37 mouse cellular contexts compared by ENCODE assay signal in the genomic region with DNA sequence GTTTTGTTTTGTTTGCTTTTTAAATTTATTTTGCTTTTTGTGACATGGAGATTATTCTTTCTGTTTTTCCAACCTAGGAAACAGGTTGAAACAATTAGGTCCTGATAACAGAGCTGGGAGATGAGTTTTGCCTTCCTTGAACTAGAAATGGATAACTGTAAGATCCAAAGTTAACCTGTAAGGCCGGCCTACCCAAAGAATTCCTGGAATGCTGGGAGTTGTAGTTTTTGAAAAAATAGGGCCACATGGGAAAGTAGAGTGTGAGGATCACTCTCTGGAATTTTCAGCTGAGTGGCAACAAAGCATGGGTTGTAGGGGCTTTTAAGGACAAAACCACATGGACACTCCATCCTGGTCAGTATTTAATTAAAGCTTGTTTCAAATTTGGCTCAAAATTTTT. TPM values are rescaled to one million over a fixed set of nuclear protein-coding genes. Genes with fewer than 3 reads are reported as not detected.
A peak's percentile ranks its signal among the peaks of the same experiment; 100 is the strongest.
DNase-seq lines count a peak whose midpoint lies in the region; ATAC-seq and TF ChIP-seq lines count a peak whose summit lies in the region.
"Had no signal": no experiment of that assay in that cellular context is flagged by ENCODE, and none has a peak within 500 bp of the region (broad histone marks: within the 10 kb centered on the region; RNA-seq: fewer than 3 reads in every experiment).

No protein-coding gene starts in this region.

- no peak for TF ChIP-seq EP300 in CH12.LX (IDR thresholded peaks at IDR 0.05; ENCODE audit: low read length)

- no peaks in the 10 kb centered on the region for H3K27me3 ChIP-seq in embryonic facial prominence, embryonic 11.5 days (ENCODE audit: control insufficient read depth, insufficient read depth, low read length)
- H3K27me3 ChIP-seq in embryonic facial prominence, embryonic 10.5 days (replicated peaks; ENCODE audit: low read depth, poor library complexity, severe bottlenecking), result no peaks in the 10 kb centered on the region
- H3K27me3 ChIP-seq in CH12.LX (replicated peaks), result no peaks in the 10 kb centered on the region
- H3K27me3 ChIP-seq: forebrain, embryonic 13.5 days; hindbrain, embryonic 12.5 days; hindbrain, embryonic 15.5 days had no signal

- no peak overlapping the region for H3K4me2 ChIP-seq in embryonic facial prominence, embryonic 11.5 days (ENCODE audit: low read depth, low read length)
- H3K4me2 ChIP-seq in CH12.LX (ENCODE audit: insufficient read depth, low read depth, poor library complexity, severe bottlenecking), result no peak overlapping the region
- H3K4me2 ChIP-seq: forebrain, embryonic 13.5 days; heart, embryonic 11.5 days; hindbrain, embryonic 12.5 days; hindbrain, embryonic 15.5 days had no signal

- TF ChIP-seq POLR2A in CH12.LX (IDR thresholded peaks at IDR 0.05; ENCODE audit: low read depth, low read length), result no peak

- H3K4me1 ChIP-seq in embryonic facial prominence, embryonic 11.5 days (ENCODE audit: control insufficient read depth, insufficient read depth, low read length), result no peaks in the 10 kb centered on the region
- peaks cover 12% of the 10 kb centered on the region for H3K4me1 ChIP-seq in embryonic facial prominence, embryonic 10.5 days
- H3K4me1 ChIP-seq in CH12.LX (ENCODE audit: control insufficient read depth in 1 of 2, insufficient read depth in 2 of 2), result peaks cover 0 to 15% of the 10 kb centered on the region in 2 experiments; a peak in 1 of 4 replicates

- H3K4me3 ChIP-seq in embryonic facial prominence, embryonic 11.5 days (ENCODE audit: low read depth, low read length), result no peak overlapping the region
- H3K4me3 ChIP-seq in embryonic facial prominence, embryonic 10.5 days, result no peak overlapping the region
- no peak overlapping the region for H3K4me3 ChIP-seq in CH12.LX (replicated peaks in 1 of 3; ENCODE audit: low read depth in 2 of 3, low read length in 2 of 3, poor library complexity in 1 of 3)
- H3K4me3 ChIP-seq: forebrain, embryonic 10.5 days; forebrain, embryonic 13.5 days; gastrocnemius, adult 2 months; hindbrain, embryonic 12.5 days; hindbrain, embryonic 15.5 days had no signal

- H3K9ac ChIP-seq in embryonic facial prominence, embryonic 11.5 days (replicated peaks; ENCODE audit: low read length), result no peak overlapping the region
- H3K9ac ChIP-seq in CH12.LX (ENCODE audit: insufficient read depth, low read depth), result no peak overlapping the region
- H3K9ac ChIP-seq: forebrain, embryonic 13.5 days; forebrain, postnatal 0 days; hindbrain, embryonic 12.5 days; hindbrain, embryonic 15.5 days had no signal

- no peak overlapping the region for H3K27ac ChIP-seq in embryonic facial prominence, embryonic 11.5 days (replicated peaks; ENCODE audit: low read depth, low read length)
- no peak overlapping the region for H3K27ac ChIP-seq in embryonic facial prominence, embryonic 10.5 days (replicated peaks)
- no peak overlapping the region for H3K27ac ChIP-seq in CH12.LX (ENCODE audit: insufficient read depth, low read depth)
- H3K27ac ChIP-seq: forebrain, embryonic 10.5 days; forebrain, embryonic 13.5 days; gastrocnemius, adult 2 months; hindbrain, embryonic 12.5 days; hindbrain, embryonic 15.5 days had no signal

- 58% methylated on average over 1 of the region's 1 CpGs for WGBS in embryonic facial prominence, embryonic 11.5 days
- WGBS in embryonic facial prominence, embryonic 10.5 days, result 60% methylated on average over 1 of the region's 1 CpGs

- TF ChIP-seq CTCF in CH12.LX (conservative IDR thresholded peaks at IDR 0.05 in 1 of 2, IDR thresholded peaks at IDR 0.05 in 1 of 2; ENCODE audit: low read depth in 2 of 2, low read length in 2 of 2), result no peak

- dilution Hi-C loops in CH12.LX (cut with MboI; ENCODE audit: extremely low pct_ligation_motif_present, extremely low pct_unique_long_range_greater_than_20kb, low sequenced_read_pairs), result no loop called here

- no peak for ATAC-seq in embryonic facial prominence, embryonic 11.5 days (replicated peaks; ENCODE audit: insufficient number of reproducible peaks, low FRiP score, low TSS enrichment, low read depth)
- ATAC-seq: CD4-positive, CD25-positive, alpha-beta regulatory T cell, adult 4 months; forebrain, embryonic 13.5 days; forebrain, postnatal 0 days; intestine, postnatal 0 days had no signal

- in situ Hi-C loops in CH12.LX (cut with MboI; ENCODE audit: low pct_ligation_motif_present, low pct_unique_long_range_greater_than_20kb, low sequenced_read_pairs), result no loop called here

- peak; percentile 12 for DNase-seq in embryonic facial prominence, embryonic 11.5 days (ENCODE audit: low spot score)
- DNase-seq in embryonic facial prominence, embryonic 10.5 days (ENCODE audit: low spot score), result no peak
- DNase-seq in retina, postnatal 1 day, result peak; percentile 15
- DNase-seq in retina, embryonic 14.5 days (ENCODE audit: low spot score), result no peak
- DNase-seq in CH12.LX (ENCODE audit: extremely low read depth), result no peak
- peak; percentile 22 for DNase-seq in Muller cell, postnatal 12 days (ENCODE audit: inconsistent ontology term)
- DNase-seq in layer of hippocampus, adult 11-12 months (ENCODE audit: low spot score), result no peak
- DNase-seq in cerebellum, postnatal 36 days, result no peak
- DNase-seq: adrenal gland, postnatal 10 days; adrenal gland, postnatal 36 days; cerebellum, adult 18-20 months; cerebellum, adult 9-10 months; cerebellum, postnatal 14 days; forebrain, postnatal 0 days; gastrocnemius, adult 2 months; gastrocnemius, postnatal 14 days; heart, adult 11 months had no signal

- no peak for TF ChIP-seq RAD21 in CH12.LX (IDR thresholded peaks at IDR 0.05; ENCODE audit: low read depth, low read length)

- H3K9me3 ChIP-seq in embryonic facial prominence, embryonic 11.5 days (replicated peaks; ENCODE audit: control insufficient read depth, low read length), result no peaks in the 10 kb centered on the region
- no peaks in the 10 kb centered on the region for H3K9me3 ChIP-seq in embryonic facial prominence, embryonic 10.5 days
- H3K9me3 ChIP-seq in CH12.LX (replicated peaks; ENCODE audit: low read length), result no peaks in the 10 kb centered on the region
- H3K9me3 ChIP-seq: forebrain, embryonic 10.5 days; forebrain, embryonic 13.5 days; G1E; hindbrain, embryonic 12.5 days; hindbrain, embryonic 15.5 days had no signal

- no peaks in the 10 kb centered on the region for H3K79me2 ChIP-seq in CH12.LX (replicated peaks; ENCODE audit: control insufficient read depth, extremely low read depth, insufficient read depth, poor library complexity, severe bottlenecking)

- H3K36me3 ChIP-seq in embryonic facial prominence, embryonic 11.5 days (replicated peaks; ENCODE audit: control insufficient read depth, insufficient read depth, low read depth, low read length), result no peaks in the 10 kb centered on the region
- no peaks in the 10 kb centered on the region for H3K36me3 ChIP-seq in embryonic facial prominence, embryonic 10.5 days (replicated peaks)
- no peaks in the 10 kb centered on the region for H3K36me3 ChIP-seq in CH12.LX (replicated peaks in 1 of 2; ENCODE audit: control insufficient read depth in 1 of 2, insufficient read depth in 1 of 2, low read length in 1 of 2)
- H3K36me3 ChIP-seq: forebrain, embryonic 10.5 days; G1E; hindbrain, embryonic 12.5 days; hindbrain, embryonic 15.5 days had no signal

TF ChIP-seq in CH12.LX, 34 proteins besides CTCF, POLR2A, EP300 and RAD21:
- no peak for TF ChIP-seq USF2 (conservative IDR thresholded peaks at IDR 0.05; ENCODE audit: low read depth, low read length)
- peak; percentile 37; the same call in 1 of the 2 replicates for TF ChIP-seq HCFC1 (IDR thresholded peaks at IDR 0.05; ENCODE audit: low read depth, low read length)
- no peak for TF ChIP-seq TCF12 (IDR thresholded peaks at IDR 0.05; ENCODE audit: low read depth, low read length)
- TF ChIP-seq MYC (IDR thresholded peaks at IDR 0.05; ENCODE audit: low read depth, low read length), result no peak
- no peak for TF ChIP-seq SMC3 (IDR thresholded peaks at IDR 0.05; ENCODE audit: low read depth, low read length)

RNA-seq across cellular contexts. Expression of gene 1700029P11Rik, which starts 1.8 kb away (rescaled TPM):
- polyA plus RNA-seq in embryonic facial prominence, embryonic 11.5 days (2014; fragmentation: Nextera tagmentation; extraction: Ambion mirVana), result not detected in 2 replicates
- not detected in 2 replicates for polyA plus RNA-seq in embryonic facial prominence, embryonic 10.5 days (2016; fragmentation: Nextera tagmentation; extraction: Ambion mirVana)
- total RNA-seq in CH12.LX (2012; rRNA removed), result not detected in 2 replicates
- not detected in 2 replicates for total RNA-seq in CH12.LX (2014; rRNA removed)
- not detected in 2 replicates for polyA plus RNA-seq in CH12.LX (2012; ENCODE audit: insufficient read length, low read depth)
- total RNA-seq: adrenal gland, adult 18-20 months; adrenal gland, postnatal 10 days; adrenal gland, postnatal 36 days; forebrain, postnatal 0 days; G1E; gastrocnemius, adult 2 months; gastrocnemius, postnatal 14 days; gastrocnemius, postnatal 4 days; heart, adult 8-10 months; heart, postnatal 25 days; hematopoietic stem cell, adult 5-6 weeks had no signal
- polyA plus RNA-seq: C2C12; CD4-positive, CD25-positive, alpha-beta regulatory T cell, adult 4 months; cortical plate, adult 2 months; embryonic facial prominence, embryonic 14.5 days; forebrain, embryonic 10.5 days; forebrain, embryonic 13.5 days; forebrain, postnatal 0 days; frontal cortex, adult 2 months; G1E; heart, embryonic 11.5 days; heart, embryonic 14.5 days; heart, postnatal 0 days; hindbrain, embryonic 12.5 days; hindbrain, embryonic 15.5 days; intestine, embryonic 14.5 days; intestine, postnatal 0 days had no signal

RNA-seq across cellular contexts. Expression of gene Xrcc6, which starts 5.5 kb away (rescaled TPM):
- 91.5 and 94.4 TPM in 2 replicates for polyA plus RNA-seq in embryonic facial prominence, embryonic 11.5 days (2014; fragmentation: Nextera tagmentation; extraction: Ambion mirVana)
- 100 and 104 TPM in 2 replicates for polyA plus RNA-seq in embryonic facial prominence, embryonic 10.5 days (2016; fragmentation: Nextera tagmentation; extraction: Ambion mirVana)
- 67.3 and 80.0 TPM in 2 replicates for total RNA-seq in CH12.LX (2012; rRNA removed)
- 79.5 and 83.5 TPM in 2 replicates for total RNA-seq in CH12.LX (2014; rRNA removed)
- polyA plus RNA-seq in CH12.LX (2012; ENCODE audit: insufficient read length, low read depth), result 80.8 and 94.0 TPM in 2 replicates

RNA-seq across cellular contexts. Expression of gene Pmm1, which starts 21.4 kb away (rescaled TPM):
- 19.9 and 21.3 TPM in 2 replicates for polyA plus RNA-seq in embryonic facial prominence, embryonic 11.5 days (2014; fragmentation: Nextera tagmentation; extraction: Ambion mirVana)
- polyA plus RNA-seq in embryonic facial prominence, embryonic 10.5 days (2016; fragmentation: Nextera tagmentation; extraction: Ambion mirVana), result 21.9 and 26.9 TPM in 2 replicates
- 120 and 128 TPM in 2 replicates for total RNA-seq in CH12.LX (2012; rRNA removed)
- 48.3 and 51.8 TPM in 2 replicates for total RNA-seq in CH12.LX (2014; rRNA removed)
- polyA plus RNA-seq in CH12.LX (2012; ENCODE audit: insufficient read length, low read depth), result 140 and 153 TPM in 2 replicates

RNA-seq across cellular contexts. Expression of gene Csdc2, which starts 45.6 kb away (rescaled TPM):
- polyA plus RNA-seq in embryonic facial prominence, embryonic 11.5 days (2014; fragmentation: Nextera tagmentation; extraction: Ambion mirVana), result 5.5 and 8.4 TPM in 2 replicates
- 8.1 and 8.5 TPM in 2 replicates for polyA plus RNA-seq in embryonic facial prominence, embryonic 10.5 days (2016; fragmentation: Nextera tagmentation; extraction: Ambion mirVana)
- total RNA-seq in CH12.LX (2012; rRNA removed) (0.08 and 0.13 TPM in 2 replicates), CH12.LX (2014; rRNA removed) (not detected in 2 replicates)
- 0.43 and 0.45 TPM in 2 replicates for polyA plus RNA-seq in CH12.LX (2012; ENCODE audit: insufficient read length, low read depth)
- total RNA-seq: G1E; hematopoietic stem cell, adult 5-6 weeks had no signal
- polyA plus RNA-seq: CD4-positive, CD25-positive, alpha-beta regulatory T cell, adult 4 months; G1E had no signal

RNA-seq across cellular contexts. Expression of gene Desi1, which starts 51.5 kb away (rescaled TPM):
- 26.9 and 31.6 TPM in 2 replicates for polyA plus RNA-seq in embryonic facial prominence, embryonic 11.5 days (2014; fragmentation: Nextera tagmentation; extraction: Ambion mirVana)
- polyA plus RNA-seq in embryonic facial prominence, embryonic 10.5 days (2016; fragmentation: Nextera tagmentation; extraction: Ambion mirVana), result 35.7 and 38.8 TPM in 2 replicates
- 10.9 and 11.3 TPM in 2 replicates for total RNA-seq in CH12.LX (2012; rRNA removed)
- 7.6 and 10.0 TPM in 2 replicates for total RNA-seq in CH12.LX (2014; rRNA removed)
- polyA plus RNA-seq in CH12.LX (2012; ENCODE audit: insufficient read length, low read depth), result 39.2 and 47.3 TPM in 2 replicates

Comparison
In these comparisons a context has a peak if more than half of its experiments do, and no peak if none do; other contexts are left out.
1. DNase-seq: peak in embryonic facial prominence, embryonic 11.5 days (single experiment), retina, postnatal 1 day (single experiment) and Muller cell, postnatal 12 days (single experiment); none in embryonic facial prominence, embryonic 10.5 days (single experiment), retina, embryonic 14.5 days (single experiment), CH12.LX (single experiment), layer of hippocampus, adult 11-12 months (single experiment) and cerebellum, postnatal 36 days (0 of 2).